ENCODE assay signal across 12 mouse cellular contexts in genomic region chr11:117179902-117180301, GRCm38 (mm10). TPM values are rescaled to one million over a fixed set of nuclear protein-coding genes. Genes with fewer than 3 reads are reported as not detected.
A peak's percentile ranks its signal among the peaks of the same experiment; 100 is the strongest.
DNase-seq lines count a peak whose midpoint lies in the region; TF ChIP-seq lines count a peak whose summit lies in the region.
"Had no signal": no experiment of that assay in that cellular context is flagged by ENCODE, and none has a peak within 500 bp of the region (broad histone marks: within the 10 kb centered on the region; RNA-seq: fewer than 3 reads in every experiment).

No protein-coding gene starts in this region.

- H3K27ac ChIP-seq in left cerebral cortex, adult 2 months, result no peak overlapping the region
- H3K27ac ChIP-seq: heart, embryonic 13.5 days; hindbrain, embryonic 15.5 days had no signal

- DNase-seq in left cerebral cortex, adult 2 months (ENCODE audit: extremely low spot score in 1 of 2, low spot score in 2 of 2), result no peak
- DNase-seq in left cerebral cortex, adult 9 months (ENCODE audit: low spot score in 2 of 2), result no peak
- DNase-seq in A20 (ENCODE audit: low read depth, low spot score), result peak; percentile 26
- DNase-seq in B cell, adult 2 months, result peak; percentile 42 to 45
- no peak for DNase-seq in brain, embryonic 14.5 days (ENCODE audit: low read depth)
- DNase-seq in adrenal gland, postnatal 25 days, result no peak
- DNase-seq in heart, postnatal 25 days (ENCODE audit: low spot score), result no peak
- DNase-seq: kidney, postnatal 4 days; left cerebral cortex, postnatal 4 days; lung, postnatal 4 days had no signal

- intact Hi-C loops in left cerebral cortex, adult 2 months (cut with DNase I), result loop anchor here (5.0 to 10.0 kb wide), 3 partner anchors 177 to 288 kb away; partner anchors contain the start of gene Mgat5b
- intact Hi-C loops in heart, postnatal 25 days (cut with DNase I), result loop anchor here (2.0 to 10.0 kb wide), 4 partner anchors 38 to 295 kb away; partner anchors contain the start of gene Mgat5b

- H3K4me3 ChIP-seq in left cerebral cortex, adult 2 months, result no peak overlapping the region
- H3K4me3 ChIP-seq: heart, embryonic 13.5 days; hindbrain, embryonic 15.5 days had no signal

- no peak for TF ChIP-seq POLR2A in brain, embryonic 14.5 days (IDR thresholded peaks at IDR 0.05; ENCODE audit: borderline replicate concordance, extremely low read depth, insufficient read depth, insufficient read length, poor library complexity, severe bottlenecking)

- TF ChIP-seq CTCF in left cerebral cortex, adult 2 months (IDR thresholded peaks at IDR 0.05), result peak; percentile 53
- peak; percentile 31; the same call in 1 of the 2 replicates for TF ChIP-seq CTCF in brain, embryonic 14.5 days (IDR thresholded peaks at IDR 0.05; ENCODE audit: borderline replicate concordance, extremely low read depth, insufficient read depth, insufficient read length)

RNA-seq across cellular contexts. Expression of gene Sept9, which starts 19.6 kb away (rescaled TPM):
- total RNA-seq in left cerebral cortex, adult 2 months (2021), result 10 to 100 TPM; 77.4 to 77.8 TPM
- polyA plus RNA-seq in brain, embryonic 14.5 days (2012; rRNA removed), result 39.3 and 64.3 TPM in 2 replicates
- 122 and 148 TPM in 2 replicates for total RNA-seq in adrenal gland, postnatal 25 days (2021)
- 10 to 100 TPM; 32.2 to 35.2 TPM for total RNA-seq in heart, postnatal 25 days (2021)

Comparison
In these comparisons a context has a peak if more than half of its experiments do, and no peak if none do; other contexts are left out.
1. DNase-seq: peak in A20 (single experiment) and B cell, adult 2 months (2 of 2); none in left cerebral cortex, adult 2 months (0 of 2), left cerebral cortex, adult 9 months (0 of 2), brain, embryonic 14.5 days (single experiment), adrenal gland, postnatal 25 days (single experiment) and heart, postnatal 25 days (single experiment).